Mouse (Mus musculus) cortical plate, adult 2 months (tissue): ENCODE measurements around the gene Tap1.

ENCODE experiments used
- CTCF ChIP-seq: fragments of 200-500 bp; IDR thresholded peaks from 2 replicates; pipeline ENCODE4 v1.5.1; 2011; ENCODE audit warnings: mild to moderate bottlenecking, control low read depth, low read length; ENCODE audit not compliant: insufficient read depth; ENCODE audit errors: extremely low read depth
- POLR2A ChIP-seq: fragments of 200-500 bp; IDR thresholded peaks from 2 replicates; pipeline ENCODE4 v1.6.1; 2011; ENCODE audit warnings: mild to moderate bottlenecking, low read length, control low read depth; ENCODE audit not compliant: insufficient read depth; ENCODE audit errors: extremely low read depth

DNA sequence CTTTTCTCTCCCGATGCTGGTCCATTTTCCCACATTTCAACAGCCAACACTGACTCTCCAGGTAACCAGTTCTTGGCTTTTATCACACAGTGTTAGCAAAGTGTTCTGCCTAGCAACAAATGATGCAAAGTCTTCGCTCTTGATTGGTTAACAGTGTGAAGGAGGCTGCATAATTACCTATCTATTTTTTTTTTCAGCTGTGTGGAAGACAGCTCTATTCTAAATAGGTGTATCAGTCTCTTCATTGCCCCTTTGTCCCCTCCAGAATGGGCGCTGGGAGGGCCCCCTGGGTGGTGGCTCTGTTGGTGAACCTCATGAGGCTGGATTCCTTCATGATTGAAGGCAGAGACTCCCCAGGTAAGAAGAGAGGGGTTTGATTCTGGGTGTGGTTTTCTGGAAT lies 51.4 kb downstream of the Tap1 start, which contains the start of gene H2-Ob:
- TF ChIP-seq CTCF (no peak), POLR2A (no peak)
